Mouse (Mus musculus) neural tube, embryonic 13.5 days (tissue): ENCODE results near the gene Tmem252. TPM values are rescaled to one million over a fixed set of nuclear protein-coding genes. Genes with fewer than 3 reads are reported as not detected.
A peak's percentile ranks its signal among the peaks of the same experiment; 100 is the strongest.

Experiments used
- ATAC-seq: fragments of 200-750 bp; cut with Nextera tagmentation; 2 replicates; pipeline ENCODE4 v1.8.0; 2017; ENCODE audit warnings: low read depth, mild to moderate bottlenecking, moderate TSS enrichment, moderate library complexity
- H3K27ac ChIP-seq: fragments of 300-500 bp; sonication (generic); replicated peaks from 2 replicates; pipeline ENCODE4 v1.5.1; 2015; ENCODE audit warnings: moderate library complexity, mild to moderate bottlenecking, inconsistent platforms
- H3K27me3 ChIP-seq: fragments of 300-500 bp; sonication (generic); 2 replicates; pipeline ENCODE4 v1.6.1; 2015; ENCODE audit warnings: mild to moderate bottlenecking, inconsistent platforms
- H3K36me3 ChIP-seq: fragments of 300-500 bp; sonication (generic); 2 replicates; pipeline ENCODE4 v1.6.1; 2015; ENCODE audit warnings: mild to moderate bottlenecking, inconsistent platforms
- H3K4me1 ChIP-seq: fragments of 300-500 bp; sonication (generic); replicated peaks from 2 replicates; pipeline ENCODE4 v1.6.1; 2015; ENCODE audit warnings: inconsistent platforms
- H3K4me2 ChIP-seq: fragments of 300-500 bp; sonication (generic); 2 replicates; pipeline ENCODE4 v1.6.1; 2015; ENCODE audit warnings: inconsistent platforms, mild to moderate bottlenecking, moderate library complexity
- H3K4me3 ChIP-seq: fragments of 300-500 bp; sonication (generic); 2 replicates; pipeline ENCODE4 v1.5.1; 2015; ENCODE audit warnings: mild to moderate bottlenecking, inconsistent platforms
- H3K9ac ChIP-seq: fragments of 300-500 bp; sonication (generic); 2 replicates; pipeline ENCODE4 v1.6.1; 2015; ENCODE audit warnings: moderate library complexity, mild to moderate bottlenecking, inconsistent platforms
- H3K9me3 ChIP-seq: fragments of 300-500 bp; sonication (generic); 2 replicates; pipeline ENCODE4 v1.6.1; 2016; ENCODE audit warnings: inconsistent platforms
- WGBS: fragments of 180-500 bp; shearing (Covaris S2); methylation state at CpG from one replicate; pipeline ENCODE4 v1.1.7; 2015; 5-methylcytosine and 5-hydroxymethylcytosine counted together
- polyA plus RNA-seq: library from polyadenylated mRNA; unstranded; fragments of >200 nt; fragmentation: Nextera tagmentation; extraction: Ambion mirVana; gene quantifications from 2 replicates; pipeline ENCODE4 v1.2.1, GENCODE M21; 2015

Gene Tmem252
- polyA plus RNA-seq, 1 experiment from 2014 or later: 1.5 TPM

- Histone ChIP-seq H3K4me3 (no peak overlapping the region), H3K27me3 (no peaks in the 10 kb centered on the region), H3K9me3 (no peaks in the 10 kb centered on the region), H3K9ac (no peak overlapping the region), H3K36me3 (no peaks in the 10 kb centered on the region), H3K4me2 (no peak overlapping the region), H3K27ac (no peak overlapping the region), H3K4me1 (peaks cover 8% of the 10 kb centered on the region; the same call in 1 of the 2 replicates)
- 48% methylated on average over 6 of the region's 6 CpGs for WGBS
- no peak for ATAC-seq
Observed at GRCm38 (mm10) chr19:24652342-24653019, 21.3 kb upstream of the Tmem252 start.

GRCm38 (mm10) chr19:24653230-24653799, 20.5 kb upstream of the Tmem252 start:
- H3K4me2 ChIP-seq: no peak overlapping the region
- WGBS: 76% methylated on average over 9 of the region's 9 CpGs
- ATAC-seq: no peak
- H3K9ac ChIP-seq: no peak overlapping the region
- H3K4me1 ChIP-seq: peaks cover 8% of the 10 kb centered on the region; the same call in 1 of the 2 replicates
- no peaks in the 10 kb centered on the region for H3K9me3 ChIP-seq
- H3K36me3 ChIP-seq: no peaks in the 10 kb centered on the region
- H3K4me3 ChIP-seq: no peak overlapping the region
- H3K27me3 ChIP-seq: no peaks in the 10 kb centered on the region
- no peak overlapping the region for H3K27ac ChIP-seq

GRCm38 (mm10) chr19:24656981-24657380, 16.8 kb upstream of the Tmem252 start:
- no peak overlapping the region for H3K27ac ChIP-seq
- 88% methylated on average over 3 of the region's 3 CpGs for WGBS
- no peaks in the 10 kb centered on the region for H3K27me3 ChIP-seq
- H3K4me1 ChIP-seq: peaks cover 8% of the 10 kb centered on the region; the same call in 1 of the 2 replicates
- no peak overlapping the region for H3K9ac ChIP-seq
- no peaks in the 10 kb centered on the region for H3K36me3 ChIP-seq
- no peak overlapping the region for H3K4me2 ChIP-seq
- H3K4me3 ChIP-seq: no peak overlapping the region
- H3K9me3 ChIP-seq: no peaks in the 10 kb centered on the region
- ATAC-seq: no peak

- H3K4me3 ChIP-seq: no peak overlapping the region
- no peaks in the 10 kb centered on the region for H3K27me3 ChIP-seq
- H3K4me2 ChIP-seq: no peak overlapping the region
- 97% methylated on average over 2 of the region's 2 CpGs for WGBS
- H3K4me1 ChIP-seq: no peaks in the 10 kb centered on the region
- no peak overlapping the region for H3K9ac ChIP-seq
- no peak overlapping the region for H3K27ac ChIP-seq
- H3K9me3 ChIP-seq: no peaks in the 10 kb centered on the region
- H3K36me3 ChIP-seq: no peaks in the 10 kb centered on the region
- ATAC-seq: no peak
Observed at GRCm38 (mm10) chr19:24662346-24662745, 11.5 kb upstream of the Tmem252 start.

GRCm38 (mm10) chr19:24665771-24666170, 8.0 kb upstream of the Tmem252 start:
- Histone ChIP-seq H3K36me3 (no peaks in the 10 kb centered on the region), H3K4me3 (no peak overlapping the region), H3K27me3 (no peaks in the 10 kb centered on the region), H3K27ac (no peak overlapping the region), H3K9me3 (no peaks in the 10 kb centered on the region), H3K4me1 (no peaks in the 10 kb centered on the region), H3K9ac (no peak overlapping the region), H3K4me2 (no peak overlapping the region)
- 80% methylated on average over 11 of the region's 11 CpGs for WGBS
- no peak for ATAC-seq

GRCm38 (mm10) chr19:24667527-24667926, 6.3 kb upstream of the Tmem252 start:
- H3K4me2 ChIP-seq: no peak overlapping the region
- H3K27me3 ChIP-seq: no peaks in the 10 kb centered on the region
- no peak overlapping the region for H3K9ac ChIP-seq
- H3K9me3 ChIP-seq: no peaks in the 10 kb centered on the region
- WGBS: 72% methylated on average over 3 of the region's 3 CpGs
- no peak overlapping the region for H3K4me3 ChIP-seq
- H3K4me1 ChIP-seq: no peaks in the 10 kb centered on the region
- no peak overlapping the region for H3K27ac ChIP-seq
- no peak for ATAC-seq
- no peaks in the 10 kb centered on the region for H3K36me3 ChIP-seq

GRCm38 (mm10) chr19:24671571-24671970, 2.2 kb upstream of the Tmem252 start:
- H3K4me3 ChIP-seq: no peak overlapping the region
- no peaks in the 10 kb centered on the region for H3K36me3 ChIP-seq
- 55% methylated on average over 3 of the region's 3 CpGs for WGBS
- peak overlapping the region; percentile 28; the same call in 1 of the 2 replicates for H3K27ac ChIP-seq
- H3K9ac ChIP-seq: no peak overlapping the region
- no peaks in the 10 kb centered on the region for H3K4me1 ChIP-seq
- no peaks in the 10 kb centered on the region for H3K9me3 ChIP-seq
- no peaks in the 10 kb centered on the region for H3K27me3 ChIP-seq
- H3K4me2 ChIP-seq: no peak overlapping the region
- ATAC-seq: no peak

GRCm38 (mm10) chr19:24672366-24672960, 1.3 kb upstream of the Tmem252 start:
- no peak for ATAC-seq
- Histone ChIP-seq H3K9me3 (no peaks in the 10 kb centered on the region), H3K36me3 (no peaks in the 10 kb centered on the region), H3K4me2 (no peak overlapping the region), H3K27me3 (no peaks in the 10 kb centered on the region), H3K9ac (no peak overlapping the region), H3K4me3 (no peak overlapping the region), H3K27ac (peak overlapping the region; percentile 28; the same call in 1 of the 2 replicates), H3K4me1 (no peaks in the 10 kb centered on the region)
- WGBS: 80% methylated on average over 10 of the region's 10 CpGs

- no peaks in the 10 kb centered on the region for H3K4me1 ChIP-seq
- H3K4me3 ChIP-seq: no peak overlapping the region
- no peak overlapping the region for H3K27ac ChIP-seq
- no peak overlapping the region for H3K9ac ChIP-seq
- ATAC-seq: no peak
- no peaks in the 10 kb centered on the region for H3K36me3 ChIP-seq
- no peak overlapping the region for H3K4me2 ChIP-seq
- H3K27me3 ChIP-seq: no peaks in the 10 kb centered on the region
- H3K9me3 ChIP-seq: no peaks in the 10 kb centered on the region
- 86% methylated on average over 10 of the region's 10 CpGs for WGBS
Observed at GRCm38 (mm10) chr19:24673331-24673730, 477 bp upstream of the Tmem252 start.

- no peak overlapping the region for H3K4me2 ChIP-seq
- ATAC-seq: no peak
- no peak overlapping the region for H3K4me3 ChIP-seq
- H3K4me1 ChIP-seq: no peaks in the 10 kb centered on the region
- H3K9me3 ChIP-seq: no peaks in the 10 kb centered on the region
- no peak overlapping the region for H3K27ac ChIP-seq
- H3K36me3 ChIP-seq: no peaks in the 10 kb centered on the region
- no peaks in the 10 kb centered on the region for H3K27me3 ChIP-seq
- H3K9ac ChIP-seq: no peak overlapping the region
- WGBS: 87% methylated on average over 7 of the region's 7 CpGs
Observed at GRCm38 (mm10) chr19:24676429-24676828, 2.6 kb downstream of the Tmem252 start.

GRCm38 (mm10) chr19:24677242-24677984, 3.6 kb downstream of the Tmem252 start:
- WGBS: 73% methylated on average over 8 of the region's 8 CpGs

More at GRCm38 (mm10) chr19:24677242-24677984, 3.6 kb downstream of the Tmem252 start:
- H3K36me3 ChIP-seq: no peaks in the 10 kb centered on the region
- H3K9me3 ChIP-seq: no peaks in the 10 kb centered on the region
- H3K4me1 ChIP-seq: no peaks in the 10 kb centered on the region
- H3K27ac ChIP-seq: no peak overlapping the region
- no peak for ATAC-seq
- H3K4me2 ChIP-seq: no peak overlapping the region
- H3K27me3 ChIP-seq: no peaks in the 10 kb centered on the region
- no peak overlapping the region for H3K9ac ChIP-seq
- H3K4me3 ChIP-seq: no peak overlapping the region
